Mouse (Mus musculus) monocyte, adult 2 months (primary cell): Measurements from ENCODE around the gene Mbd3.

ENCODE experiments used
- DNase-seq, 2 experiments: peaks; one replicate each; pipeline ENCODE4 v3.0.0; 2022; ENCODE audit warnings: low spot score in 2 of 2, low read depth in 1 of 2

Gene Mbd3

GRCm38 (mm10) chr10:80425041-80425440 lies 25.7 kb upstream of the Mbd3 start:
- DNase-seq: no peak

GRCm38 (mm10) chr10:80423562-80423961 lies 24.2 kb upstream of the Mbd3 start:
- DNase-seq: no peak

- DNase-seq: no peak
Measured at GRCm38 (mm10) chr10:80421651-80422472, 22.5 kb upstream of the Mbd3 start.

- no peak for DNase-seq
Measured at GRCm38 (mm10) chr10:80421208-80421607, 21.9 kb upstream of the Mbd3 start.

- DNase-seq: no peak
Measured at GRCm38 (mm10) chr10:80420729-80421128, 21.4 kb upstream of the Mbd3 start.

GRCm38 (mm10) chr10:80419419-80419818 lies 20.1 kb upstream of the Mbd3 start:
- no peak for DNase-seq

- no peak for DNase-seq
Measured at GRCm38 (mm10) chr10:80418311-80418710, 19.0 kb upstream of the Mbd3 start.

GRCm38 (mm10) chr10:80417841-80418240 lies 18.5 kb upstream of the Mbd3 start:
- no peak for DNase-seq

- DNase-seq: no peak
Measured at GRCm38 (mm10) chr10:80417371-80417770, 18.0 kb upstream of the Mbd3 start.

- no peak for DNase-seq
Measured at GRCm38 (mm10) chr10:80415566-80415965, 16.2 kb upstream of the Mbd3 start.

GRCm38 (mm10) chr10:80412656-80413541 lies 13.5 kb upstream of the Mbd3 start:
- no peak for DNase-seq

GRCm38 (mm10) chr10:80407924-80408323 lies 8.6 kb upstream of the Mbd3 start:
- DNase-seq: no peak

- peak; percentile 79 to 82 for DNase-seq
Measured at GRCm38 (mm10) chr10:80406684-80407501, 7.5 kb upstream of the Mbd3 start, which contains the start of gene Uqcr11. Gene Uqcr11, minus strand, starts transcription at chr10:80406830.

- no peak for DNase-seq
Measured at GRCm38 (mm10) chr10:80405481-80406173, 6.3 kb upstream of the Mbd3 start.

GRCm38 (mm10) chr10:80403044-80403692 lies 3.8 kb upstream of the Mbd3 start:
- DNase-seq: no peak

- DNase-seq: no peak
Measured at GRCm38 (mm10) chr10:80400704-80401161, 1.4 kb upstream of the Mbd3 start.

GRCm38 (mm10) chr10:80399973-80400703 lies 788 bp upstream of the Mbd3 start:
- DNase-seq: no peak

- peak; percentile 94 to 95 for DNase-seq
Measured at GRCm38 (mm10) chr10:80398719-80399190, 595 bp downstream of the Mbd3 start.

- DNase-seq: no peak
Measured at GRCm38 (mm10) chr10:80398174-80398535, 1.2 kb downstream of the Mbd3 start.
